Mouse (Mus musculus) liver, embryonic 14.5 days (tissue): ENCODE data around the gene Gm20521.

Source experiments
- CTCF ChIP-seq: IDR thresholded peaks from 2 replicates; pipeline ENCODE4 v1.5.1; 2016; ENCODE audit warnings: antibody characterized with exemption, low read depth, control low read depth
- EP300 ChIP-seq: IDR thresholded peaks from 2 replicates; pipeline ENCODE4 v1.6.1; 2016; ENCODE audit warnings: antibody characterized with exemption, low read depth

- TF ChIP-seq EP300 (no peak), CTCF (no peak)
Observed at GRCm38 (mm10) chr14:54924641-54925348, 41.6 kb downstream of the Gm20521 start.
